8 mouse cellular contexts compared by ENCODE assay signal in the genomic region with DNA sequence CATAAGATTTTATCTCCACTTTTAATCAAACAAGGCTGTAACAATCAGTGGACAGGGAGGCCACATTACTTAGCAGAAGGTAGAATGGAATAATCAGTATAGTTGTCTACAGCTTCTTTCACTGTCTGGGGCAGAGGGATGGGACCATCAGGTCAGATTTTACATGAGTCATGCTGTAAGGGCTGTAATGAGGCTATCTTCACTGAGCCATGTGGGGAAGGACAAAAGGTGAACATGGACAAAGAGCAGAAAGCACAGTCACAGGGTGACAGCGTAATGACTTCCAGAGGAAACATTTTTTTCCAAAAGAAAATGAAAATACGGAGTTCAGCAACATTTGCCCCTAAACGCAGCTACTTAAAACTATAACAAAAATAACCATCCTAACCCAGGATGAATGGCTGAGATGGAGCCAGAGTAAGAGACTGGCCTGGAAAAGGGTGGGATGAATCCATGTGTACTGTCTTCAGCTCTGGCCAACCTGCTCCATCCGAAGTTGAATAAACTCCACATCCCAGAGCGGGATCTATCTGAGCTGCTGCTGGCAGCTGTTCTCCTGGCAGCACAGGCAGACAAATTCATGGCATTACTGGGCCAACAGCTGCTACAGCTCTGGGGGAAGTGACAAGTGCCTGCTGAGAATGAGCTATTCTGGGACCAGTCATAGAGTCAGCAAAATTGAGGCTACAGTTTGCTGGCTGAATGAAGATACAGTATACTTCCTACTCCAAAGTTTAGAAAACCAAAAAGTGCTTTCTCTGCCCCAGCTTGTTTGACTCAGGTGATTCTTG.
DNase-seq lines count a peak whose midpoint lies in the region; ATAC-seq lines count a peak whose summit lies in the region.

No protein-coding gene starts in this region.

- no peaks in the 10 kb centered on the region for H3K36me3 ChIP-seq in hindbrain, embryonic 16.5 days (ENCODE audit: control insufficient read depth, insufficient read depth, low read length)
- no peaks in the 10 kb centered on the region for H3K36me3 ChIP-seq in neural tube, embryonic 15.5 days

- no peaks in the 10 kb centered on the region for H3K27me3 ChIP-seq in hindbrain, embryonic 16.5 days (replicated peaks; ENCODE audit: control insufficient read depth, insufficient read depth, low read length)
- H3K27me3 ChIP-seq in neural tube, embryonic 15.5 days (replicated peaks): no peaks in the 10 kb centered on the region

- H3K9ac ChIP-seq in hindbrain, embryonic 16.5 days (ENCODE audit: low read depth, low read length): no peak overlapping the region
- H3K9ac ChIP-seq in neural tube, embryonic 15.5 days (replicated peaks): no peak overlapping the region

- peaks cover 24% of the 10 kb centered on the region for H3K4me1 ChIP-seq in hindbrain, embryonic 16.5 days (ENCODE audit: control insufficient read depth, insufficient read depth, low read depth, low read length)
- H3K4me1 ChIP-seq in neural tube, embryonic 15.5 days: peaks cover 39% of the 10 kb centered on the region

- intact Hi-C loops in left cerebral cortex, postnatal 10 days (cut with DNase I): no loop called here

- no peak overlapping the region for H3K4me3 ChIP-seq in hindbrain, embryonic 16.5 days (ENCODE audit: low read length)
- H3K4me3 ChIP-seq in neural tube, embryonic 15.5 days (replicated peaks): no peak overlapping the region

- H3K9me3 ChIP-seq in hindbrain, embryonic 16.5 days (ENCODE audit: control insufficient read depth, low read length): no peaks in the 10 kb centered on the region
- H3K9me3 ChIP-seq in neural tube, embryonic 15.5 days (replicated peaks): no peaks in the 10 kb centered on the region

- H3K27ac ChIP-seq in hindbrain, embryonic 16.5 days (ENCODE audit: low read depth, low read length): peak overlapping the region; percentile 61
- no peak overlapping the region for H3K27ac ChIP-seq in neural tube, embryonic 15.5 days (replicated peaks)

- WGBS in hindbrain, embryonic 16.5 days: 59% methylated on average over 5 of the region's 5 CpGs
- 63% methylated on average over 5 of the region's 5 CpGs for WGBS in neural tube, embryonic 15.5 days

- ATAC-seq in hindbrain, embryonic 16.5 days: peak; percentile 54; the same call in 1 of the 2 replicates
- ATAC-seq in neural tube, embryonic 15.5 days (ENCODE audit: low FRiP score): 0 out of 2 replicates have a peak, but pooled peaks have one; percentile 36

- H3K4me2 ChIP-seq in hindbrain, embryonic 16.5 days (ENCODE audit: low read length): no peak overlapping the region
- no peak overlapping the region for H3K4me2 ChIP-seq in neural tube, embryonic 15.5 days

- peak; percentile 23 for DNase-seq in embryo, embryonic 11 days
- no peak for DNase-seq in embryo, embryonic 9.5 days (ENCODE audit: extremely low spot score)
- peak; percentile 12 for DNase-seq in MN1 (ENCODE audit: low spot score)
- peak; percentile 54 for DNase-seq in gastrocnemius, postnatal 10 days
- peak; percentile 56 to 70 for DNase-seq in left cerebral cortex, postnatal 10 days (ENCODE audit: extremely low spot score in 1 of 2, low spot score in 2 of 2)
- DNase-seq in spleen, postnatal 4 days (ENCODE audit: low spot score in 2 of 2): no peak

Comparison
In these comparisons a context has a peak if more than half of its experiments do, and no peak if none do; other contexts are left out.
1. DNase-seq: peak in embryo, embryonic 11 days (single experiment), MN1 (single experiment), gastrocnemius, postnatal 10 days (single experiment) and left cerebral cortex, postnatal 10 days (2 of 2); none in embryo, embryonic 9.5 days (single experiment) and spleen, postnatal 4 days (0 of 2).